Mouse (Mus musculus) left cerebral cortex, postnatal 10 days (tissue): ENCODE data around the gene Cobl. TPM values are rescaled to one million over a fixed set of nuclear protein-coding genes. Genes with fewer than 3 reads are reported as not detected.

Experiments
- DNase-seq, 2 experiments: peaks; one replicate each; pipeline ENCODE4 v3.0.0; 2021 to 2022; ENCODE audit warnings: low spot score in 2 of 2, mixed read lengths in 1 of 2; ENCODE audit errors: extremely low spot score in 1 of 2
- intact Hi-C: fragments of 180-260 bp; cut with DNase I; formaldehyde crosslinking; loops from one replicate; pipeline ENCODE4 v1.15.1; 2025
- total RNA-seq, 2 experiments: library from RNA; stranded (reverse); gene quantifications; 2 replicates each; pipeline ENCODE4 v1.2.3; 2021

Cobl gene
- total RNA-seq, 2 experiments from 2014 or later = 46.0 to 50.0 TPM

GRCm38 (mm10) chr11:12205201-12206161, 259.3 kb downstream of the Cobl start:
- intact Hi-C loops = no loop called here
- peak in 1 of 2 experiments; percentile 19 for DNase-seq

- intact Hi-C loops = no loop called here
- DNase-seq = no peak
These were observed 265.3 kb downstream of the Cobl start for GRCm38 (mm10) chr11:12199441-12199840.

- DNase-seq = no peak
- intact Hi-C loops = no loop called here
These were observed 265.9 kb downstream of the Cobl start for GRCm38 (mm10) chr11:12198700-12199349.

- DNase-seq = no peak
- intact Hi-C loops = no loop called here
These were observed 266.7 kb downstream of the Cobl start for GRCm38 (mm10) chr11:12198017-12198416.

- intact Hi-C loops = no loop called here
- no peak for DNase-seq
These were observed 267.2 kb downstream of the Cobl start for GRCm38 (mm10) chr11:12197542-12197941.

- peak in 1 of 2 experiments; percentile 25 for DNase-seq
- intact Hi-C loops = no loop called here
These were observed 269.4 kb downstream of the Cobl start for GRCm38 (mm10) chr11:12195390-12195789.

- intact Hi-C loops = no loop called here
- DNase-seq = no peak
These were observed 271.4 kb downstream of the Cobl start for GRCm38 (mm10) chr11:12193369-12193768.

- no peak for DNase-seq
- intact Hi-C loops = no loop called here
These were observed 273.4 kb downstream of the Cobl start for GRCm38 (mm10) chr11:12191386-12191785.

- no peak for DNase-seq
- intact Hi-C loops = no loop called here
These were observed 274.3 kb downstream of the Cobl start for GRCm38 (mm10) chr11:12190417-12190816.
